Mouse (Mus musculus) neural tube, embryonic 10.5 days (tissue): ENCODE measurements around the gene Colgalt1.

Experiments used
- DNase-seq: peaks from one replicate; pipeline ENCODE4 v3.0.0-alpha.2; 2017; ENCODE audit warnings: low spot score; ENCODE audit errors: extremely low spot score

The Colgalt1 gene

GRCm38 (mm10) chr8:71667256-71667655 is 56.5 kb downstream of the Colgalt1 start:
- DNase-seq = no peak

- DNase-seq = no peak
Observed at GRCm38 (mm10) chr8:71668220-71668975, 57.6 kb downstream of the Colgalt1 start.

- no peak for DNase-seq
Observed at GRCm38 (mm10) chr8:71670198-71670597, 59.4 kb downstream of the Colgalt1 start.

GRCm38 (mm10) chr8:71670621-71671548 is 60.1 kb downstream of the Colgalt1 start:
- DNase-seq = peak; percentile 80

GRCm38 (mm10) chr8:71671549-71671965 is 60.8 kb downstream of the Colgalt1 start, which contains the start of gene Unc13a:
Unc13a (minus strand) TSS chr8:71671757.
- peak; percentile 95 for DNase-seq

GRCm38 (mm10) chr8:71672168-71672735 is 61.5 kb downstream of the Colgalt1 start:
- no peak for DNase-seq

- DNase-seq = no peak
Observed at GRCm38 (mm10) chr8:71674071-71674470, 63.3 kb downstream of the Colgalt1 start.
